Mouse (Mus musculus) liver, adult 2 months (tissue): ENCODE results near the gene Hmgn2. TPM values are rescaled to one million over a fixed set of nuclear protein-coding genes. Genes with fewer than 3 reads are reported as not detected.
A peak's percentile ranks its signal among the peaks of the same experiment; 100 is the strongest.

ENCODE experiments used
- DNase-seq: peaks from one replicate; pipeline ENCODE4 v3.0.0-alpha.2; 2011; ENCODE audit warnings: low read depth, low spot score; ENCODE audit errors: extremely low read depth
- H3K27ac ChIP-seq: fragments of 200-500 bp; replicated peaks from 2 replicates; pipeline ENCODE4 v1.5.1; 2012; ENCODE audit warnings: low read depth, mild to moderate bottlenecking, control low read depth, inconsistent platforms, low read length; ENCODE audit not compliant: insufficient read depth
- H3K27me3 ChIP-seq: fragments of 200-500 bp; 2 replicates; pipeline ENCODE4 v1.6.1; 2012; ENCODE audit warnings: mild to moderate bottlenecking, moderate library complexity, low read length, inconsistent platforms; ENCODE audit not compliant: control insufficient read depth, insufficient read depth
- H3K36me3 ChIP-seq: fragments of 200-500 bp; 2 replicates; pipeline ENCODE4 v1.6.1; 2012; ENCODE audit warnings: low read length, inconsistent platforms; ENCODE audit not compliant: control insufficient read depth, insufficient read depth
- H3K4me1 ChIP-seq: fragments of 200-500 bp; 2 replicates; pipeline ENCODE4 v1.6.1; 2011; ENCODE audit warnings: low read length; ENCODE audit not compliant: control insufficient read depth, insufficient read depth
- H3K4me3 ChIP-seq: fragments of 200-500 bp; 2 replicates; pipeline ENCODE4 v1.5.1; 2011; ENCODE audit warnings: low read depth, mild to moderate bottlenecking, control low read depth, low read length, moderate library complexity; ENCODE audit not compliant: insufficient read depth
- H3K79me2 ChIP-seq: fragments of 200-500 bp; 2 replicates; pipeline ENCODE4 v1.6.1; 2012; ENCODE audit warnings: inconsistent platforms, mild to moderate bottlenecking, low read length, moderate library complexity; ENCODE audit not compliant: control insufficient read depth, insufficient read depth
- H3K9ac ChIP-seq: fragments of 200-500 bp; 2 replicates; pipeline ENCODE4 v1.6.1; 2012; ENCODE audit warnings: low read depth, mild to moderate bottlenecking, control low read depth, inconsistent platforms, low read length
- CTCF ChIP-seq: fragments of 200-500 bp; IDR thresholded peaks from 2 replicates; pipeline ENCODE4 v1.5.1; 2011; ENCODE audit warnings: low read depth, low read length, control low read depth
- POLR2A ChIP-seq: fragments of 200-500 bp; IDR thresholded peaks from 2 replicates; pipeline ENCODE4 v1.6.1; 2011; ENCODE audit warnings: low read length, control low read depth; ENCODE audit not compliant: insufficient read depth; ENCODE audit errors: extremely low read depth
- WGBS: fragments of 180-500 bp; shearing (Covaris S2); methylation state at CpG from one replicate; pipeline ENCODE4 v1.1.7; 2018; 5-methylcytosine and 5-hydroxymethylcytosine counted together
- polyA plus RNA-seq: library from polyadenylated mRNA; depleted of rRNA; stranded (reverse); fragments of >200 nt; gene quantifications from 2 replicates; pipeline ENCODE4 v1.2.3, GENCODE M21; 2012
- total RNA-seq: library from RNA; depleted of rRNA; stranded (reverse); fragments of >200 nt; gene quantifications from 2 replicates; pipeline ENCODE4 v1.2.3, GENCODE M21; 2014

Hmgn2 gene
- total and polyA plus RNA-seq, 2 experiments: 3.1 to 35.2 TPM

- H3K36me3 ChIP-seq: no peaks in the 10 kb centered on the region
- H3K27me3 ChIP-seq: no peaks in the 10 kb centered on the region
- H3K4me1 ChIP-seq: no peaks in the 10 kb centered on the region
- no peak overlapping the region for H3K27ac ChIP-seq
- no peak overlapping the region for H3K4me3 ChIP-seq
- no peaks in the 10 kb centered on the region for H3K79me2 ChIP-seq
- no peak overlapping the region for H3K9ac ChIP-seq
- TF ChIP-seq CTCF: no peak
- TF ChIP-seq POLR2A: no peak
- DNase-seq: no peak
- WGBS: 95% methylated on average over 4 of the region's 4 CpGs
These were observed 25.8 kb downstream of the Hmgn2 start for GRCm38 (mm10) chr4:133942679-133943078.

- WGBS: 31% methylated on average over 3 of the region's 3 CpGs
- no peaks in the 10 kb centered on the region for H3K4me1 ChIP-seq
- H3K27ac ChIP-seq: no peak overlapping the region
- DNase-seq: peak; percentile 70
- no peaks in the 10 kb centered on the region for H3K79me2 ChIP-seq
- no peak overlapping the region for H3K4me3 ChIP-seq
- no peaks in the 10 kb centered on the region for H3K27me3 ChIP-seq
- no peak overlapping the region for H3K9ac ChIP-seq
- no peaks in the 10 kb centered on the region for H3K36me3 ChIP-seq
- TF ChIP-seq POLR2A (no peak), CTCF (no peak)
These were observed 26.9 kb downstream of the Hmgn2 start for GRCm38 (mm10) chr4:133941576-133941975.

GRCm38 (mm10) chr4:133940386-133941260 lies 27.8 kb downstream of the Hmgn2 start:
- H3K27ac ChIP-seq: no peak overlapping the region
- WGBS: 77% methylated on average over 13 of the region's 13 CpGs
- DNase-seq: peak; percentile 60

GRCm38 (mm10) chr4:133938077-133938476 lies 30.4 kb downstream of the Hmgn2 start:
- Histone ChIP-seq H3K27me3 (no peaks in the 10 kb centered on the region), H3K9ac (no peak overlapping the region), H3K36me3 (no peaks in the 10 kb centered on the region), H3K79me2 (no peaks in the 10 kb centered on the region), H3K4me1 (no peaks in the 10 kb centered on the region), H3K4me3 (no peak overlapping the region), H3K27ac (no peak overlapping the region)
- 73% methylated on average over 2 of the region's 2 CpGs for WGBS
- DNase-seq: no peak
- TF ChIP-seq CTCF (no peak), POLR2A (no peak)

More at GRCm38 (mm10) chr4:133940386-133941260, 27.8 kb downstream of the Hmgn2 start:
- Histone ChIP-seq H3K4me3 (no peak overlapping the region), H3K9ac (no peak overlapping the region), H3K27me3 (no peaks in the 10 kb centered on the region), H3K79me2 (no peaks in the 10 kb centered on the region), H3K36me3 (no peaks in the 10 kb centered on the region), H3K4me1 (no peaks in the 10 kb centered on the region)
- no peak for TF ChIP-seq POLR2A
- TF ChIP-seq CTCF: no peak

- peak; percentile 40 for DNase-seq
- Histone ChIP-seq H3K9ac (no peak overlapping the region), H3K79me2 (no peaks in the 10 kb centered on the region), H3K36me3 (no peaks in the 10 kb centered on the region), H3K27me3 (no peaks in the 10 kb centered on the region), H3K4me3 (no peak overlapping the region), H3K4me1 (no peaks in the 10 kb centered on the region; the same call in 1 of the 2 replicates), H3K27ac (no peak overlapping the region)
- TF ChIP-seq POLR2A (no peak), CTCF (no peak)
- WGBS: 51% methylated on average over 3 of the region's 3 CpGs
These were observed 36.7 kb downstream of the Hmgn2 start for GRCm38 (mm10) chr4:133931785-133932184.

GRCm38 (mm10) chr4:133931349-133931748 lies 37.1 kb downstream of the Hmgn2 start:
- Histone ChIP-seq H3K36me3 (no peaks in the 10 kb centered on the region), H3K79me2 (no peaks in the 10 kb centered on the region), H3K4me3 (no peak overlapping the region), H3K27ac (no peak overlapping the region), H3K27me3 (no peaks in the 10 kb centered on the region), H3K4me1 (no peaks in the 10 kb centered on the region; the same call in 1 of the 2 replicates), H3K9ac (no peak overlapping the region)
- TF ChIP-seq CTCF (peak; percentile 20; the same call in 1 of the 2 replicates), POLR2A (no peak)
- 18% methylated on average over 10 of the region's 10 CpGs for WGBS
- peak; percentile 4 for DNase-seq
